Mouse (Mus musculus): ENCODE measurements around the gene Ctbs.

DNA sequence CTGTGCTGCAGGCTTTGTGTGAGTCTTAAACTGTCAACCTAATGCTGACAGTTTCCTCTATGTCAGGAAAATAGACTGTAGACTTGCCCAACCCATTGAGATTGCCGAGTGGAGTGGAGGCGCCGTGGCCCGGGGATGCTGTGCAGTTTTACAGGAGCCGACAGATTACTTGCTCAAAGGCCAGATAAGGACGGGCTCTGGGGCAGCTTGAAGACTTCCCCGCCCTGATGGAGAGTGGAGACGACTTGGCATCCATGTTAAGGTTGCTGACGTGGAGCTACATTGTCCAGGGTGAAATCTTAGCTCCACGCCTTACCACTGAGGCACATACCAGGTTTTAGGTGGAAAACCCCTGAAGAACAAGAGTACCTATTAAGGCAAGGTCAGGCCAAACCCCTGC is 1.2 kb upstream of the Ctbs start:
- TF ChIP-seq CTCF (IDR thresholded peaks at IDR 0.05; ENCODE audit: control insufficient read depth, insufficient read depth, insufficient replicate concordance, low read depth, low read length) (no peak), POLR2A (IDR thresholded peaks at IDR 0.05; ENCODE audit: control insufficient read depth, low read depth, low read length) (no peak)
